Mouse (Mus musculus) layer of hippocampus, postnatal 14 days (tissue): Measurements from ENCODE around the gene Olfr1110. TPM values are rescaled to one million over a fixed set of nuclear protein-coding genes. Genes with fewer than 3 reads are reported as not detected.
"Not testable (repeated sequence)": the region's sequence is repeated elsewhere in the genome, so short reads cannot be mapped to it uniquely, and the experiment has no call there.

Source experiments
- DNase-seq, 2 experiments: peaks; one replicate each; pipeline ENCODE4 v3.0.0; 2021 to 2022; ENCODE audit warnings: low spot score in 2 of 2, mixed read lengths in 1 of 2
- long read RNA-seq, 2 experiments: library from polyadenylated mRNA; stranded (forward); transcript quantifications; one replicate each; pipeline ENCODE4 v2.0.0; 2021
- total RNA-seq, 2 experiments: library from RNA; stranded (reverse); gene quantifications; 2 replicates each; pipeline ENCODE4 v1.2.3; 2021

The Olfr1110 gene
- total RNA-seq: not detected
- long read RNA-seq, experiment 1: 0 reads
- long read RNA-seq, experiment 2: 0 reads

DNA sequence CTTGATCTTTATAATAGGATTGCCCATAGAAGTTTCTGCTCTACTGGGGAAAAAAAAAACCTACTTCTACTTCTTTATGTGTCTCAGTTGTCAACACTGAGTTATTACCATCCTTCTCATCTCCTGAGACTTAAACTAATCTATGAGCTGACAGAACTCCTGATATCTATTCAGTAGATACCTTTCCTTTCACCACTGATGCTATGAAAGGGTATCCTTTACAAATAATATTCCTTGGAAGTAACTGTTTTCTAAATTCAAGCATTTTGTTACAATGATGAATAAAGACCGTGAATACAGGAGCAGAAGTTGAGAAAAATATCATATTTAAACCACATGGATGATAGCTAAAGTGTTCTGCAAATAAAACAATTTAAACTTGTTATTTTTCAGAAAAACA is at the start of gene Olfr1110:
Gene Olfr1110, minus strand, starts transcription at position 101 of the 400 bp plus-strand sequence.
- DNase-seq: no peak

DNA sequence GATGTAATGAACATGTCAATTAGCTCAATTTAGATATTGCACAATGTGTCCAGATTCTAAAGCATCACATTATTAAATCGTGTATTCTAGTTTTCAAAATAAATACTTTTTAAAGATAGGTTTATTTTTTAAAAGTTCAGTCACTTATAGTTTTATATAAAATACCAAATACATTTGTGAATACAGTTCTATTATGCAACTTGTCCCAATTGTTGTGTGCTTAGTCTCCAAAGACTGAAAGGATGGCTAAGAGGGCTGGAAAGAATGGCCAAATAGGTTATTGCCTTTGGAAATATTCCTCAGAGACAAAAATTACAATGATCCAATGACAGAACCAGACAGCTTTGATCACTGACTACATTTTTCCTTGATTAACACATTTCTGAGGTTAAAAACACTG is 47.4 kb upstream of the Olfr1110 start, which contains the start of gene Olfr1112:
Gene Olfr1112, plus strand, starts transcription at position 301 of the 400 bp plus-strand sequence.
- DNase-seq: no peak

DNA sequence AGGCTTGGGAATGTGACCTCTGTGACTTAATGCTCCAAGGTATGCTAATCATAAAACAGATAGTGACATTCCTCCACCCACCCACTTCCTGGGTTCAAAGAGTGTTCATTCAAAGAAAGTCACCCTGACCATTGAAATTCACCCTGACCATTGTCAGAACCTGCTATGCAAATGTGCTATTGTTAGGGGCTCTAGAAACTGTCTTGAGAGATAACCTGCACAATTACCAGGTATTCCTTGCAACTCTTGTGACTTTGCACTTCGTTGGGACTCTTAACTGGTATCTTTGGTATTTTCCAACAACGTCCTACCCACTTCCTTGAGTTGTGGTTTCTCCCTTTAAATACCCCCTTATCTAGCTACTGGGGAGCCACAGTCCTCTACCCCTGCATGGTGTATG is 27.6 kb upstream of the Olfr1110 start:
- DNase-seq: not testable (repeated sequence)

DNA sequence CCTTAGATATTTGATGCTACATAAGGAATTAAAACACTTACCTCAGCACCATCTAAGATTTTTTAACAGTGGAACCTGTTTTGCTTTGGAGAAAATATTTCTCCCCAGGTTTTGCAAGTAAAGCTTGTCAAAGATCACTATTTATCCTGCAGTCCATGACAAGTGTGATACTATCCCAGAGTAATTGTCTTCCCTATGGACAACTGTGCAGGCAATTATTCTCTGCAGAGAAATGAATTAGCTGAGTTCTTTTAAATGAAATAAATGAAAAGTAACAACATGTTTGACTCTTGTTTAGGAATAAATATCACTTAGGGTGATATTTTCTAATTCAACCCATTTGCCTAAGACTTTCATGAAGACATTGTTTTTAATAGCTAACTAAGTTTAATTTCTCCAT is 12.4 kb upstream of the Olfr1110 start, which contains the start of gene Olfr1111:
Gene Olfr1111, minus strand, starts transcription at position 101 of the 400 bp plus-strand sequence.
- DNase-seq: no peak

DNA sequence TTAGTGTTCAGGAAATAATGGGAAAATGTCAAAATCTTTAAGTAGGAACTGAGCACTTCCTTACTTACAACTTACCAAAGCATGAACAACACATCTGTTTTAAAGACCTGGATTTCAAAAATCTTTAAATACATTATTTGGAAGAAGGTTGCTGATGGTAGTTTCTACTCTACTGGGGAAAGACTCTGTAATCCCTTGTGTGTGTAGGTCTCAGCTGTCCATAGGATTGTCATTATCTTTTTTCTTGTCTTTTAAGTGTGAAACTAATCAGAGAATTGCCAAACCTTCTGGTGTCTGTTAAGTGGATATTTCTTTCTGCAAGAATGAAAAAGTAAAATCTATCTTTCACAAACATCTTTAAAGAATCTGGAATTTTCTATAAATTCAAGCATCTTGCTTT is 25.6 kb downstream of the Olfr1110 start, which contains the start of gene Olfr259:
Gene Olfr259, minus strand, starts transcription at position 101 of the 400 bp plus-strand sequence.
- no peak for DNase-seq

DNA sequence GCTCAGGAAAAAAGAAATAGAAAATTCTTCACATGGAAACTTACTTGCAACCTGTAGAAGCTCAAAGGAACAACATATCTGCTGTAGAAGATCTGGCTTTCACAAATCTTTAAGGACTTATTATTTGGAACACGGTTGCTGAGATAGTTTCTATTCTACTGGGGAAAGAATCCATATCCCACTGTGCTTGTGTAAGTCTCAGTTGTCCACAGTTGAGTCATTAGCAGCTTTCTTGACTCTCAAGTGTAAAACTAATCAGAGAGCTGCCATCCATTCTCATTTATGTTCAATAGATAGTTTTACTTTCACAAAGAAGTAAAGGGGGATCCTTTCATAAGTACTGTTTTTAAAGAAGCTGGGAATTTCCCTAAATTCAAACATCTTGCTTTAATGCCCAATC is 44.2 kb downstream of the Olfr1110 start, which contains the start of gene Olfr1109:
Gene Olfr1109, minus strand, starts transcription at position 101 of the 400 bp plus-strand sequence.
- no peak for DNase-seq

Other genes starting within 250 kb of the Olfr1110 start
- gene Olfr1097, start 248.1 kb downstream of the Olfr1110 start, total RNA-seq: not detected
- gene Olfr1098, start 215.8 kb downstream of the Olfr1110 start, total RNA-seq: not detected
- not detected for gene Olfr1099, start 179.6 kb downstream of the Olfr1110 start, total RNA-seq
- gene Olfr1100, start 160.3 kb downstream of the Olfr1110 start, total RNA-seq: not detected
- not detected for gene Olfr1101, start 149.1 kb downstream of the Olfr1110 start, total RNA-seq
- not detected for gene Olfr1102, start 141.9 kb downstream of the Olfr1110 start, total RNA-seq
- not detected for gene Olfr1104, start 113.2 kb downstream of the Olfr1110 start, total RNA-seq
- gene Olfr1105, start 103.8 kb downstream of the Olfr1110 start, total RNA-seq: not detected
- not detected for gene Olfr1106, start 88.0 kb downstream of the Olfr1110 start, total RNA-seq
- not detected for gene Olfr1107, start 64.5 kb downstream of the Olfr1110 start, total RNA-seq
- not detected for gene Olfr1109, start 44.3 kb downstream of the Olfr1110 start, total RNA-seq
- not detected for gene Olfr259, start 25.7 kb downstream of the Olfr1110 start, total RNA-seq
- not detected for gene Olfr1111, start 12.3 kb upstream of the Olfr1110 start, total RNA-seq
- not detected for gene Olfr1112, start 47.5 kb upstream of the Olfr1110 start, total RNA-seq
- not detected for gene Olfr1113, start 68.7 kb upstream of the Olfr1110 start, total RNA-seq
- not detected for gene Olfr1115, start 107.7 kb upstream of the Olfr1110 start, total RNA-seq
- gene Olfr1116, start 127.2 kb upstream of the Olfr1110 start, total RNA-seq: not detected
- gene Olfr1118, start 167.3 kb upstream of the Olfr1110 start, total RNA-seq: not detected
- not detected for gene Olfr1120, start 214.5 kb upstream of the Olfr1110 start, total RNA-seq
- gene Olfr1121, start 229.6 kb upstream of the Olfr1110 start, total RNA-seq: not detected
- gene Olfr1122, start 245.5 kb upstream of the Olfr1110 start, total RNA-seq: not detected